Mouse (Mus musculus): ENCODE results near the gene Cck. TPM values are rescaled to one million over a fixed set of nuclear protein-coding genes. Genes with fewer than 3 reads are reported as not detected.
"Not testable (repeated sequence)": the region's sequence is repeated elsewhere in the genome, so short reads cannot be mapped to it uniquely, and the experiment has no call there.

Gene Cck
- total RNA-seq, 2 experiments from 2014 or later, result 667 to 672 TPM

- DNase-seq (ENCODE audit: low spot score in 2 of 2), result no peak
- H3K27ac ChIP-seq, result no peak overlapping the region
- no peak overlapping the region for H3K4me3 ChIP-seq
- no peak for TF ChIP-seq CTCF (conservative IDR thresholded peaks at IDR 0.05)
Measured at GRCm38 (mm10) chr9:121454891-121455290, 40.6 kb downstream of the Cck start.

- H3K27ac ChIP-seq, result peak overlapping the region; percentile 53; the same call in 1 of the 2 replicates
- not testable (repeated sequence) for DNase-seq (ENCODE audit: low spot score in 2 of 2); H3K4me3 ChIP-seq
Measured at GRCm38 (mm10) chr9:121452342-121452942, 43.1 kb downstream of the Cck start.

- DNase-seq (ENCODE audit: low spot score in 2 of 2), result peak; percentile 52 to 55
- Histone ChIP-seq H3K27ac (no peak overlapping the region), H3K4me3 (no peak overlapping the region)
- TF ChIP-seq CTCF (conservative IDR thresholded peaks at IDR 0.05), result no peak
Measured at GRCm38 (mm10) chr9:121446431-121446831, 49.1 kb downstream of the Cck start.

GRCm38 (mm10) chr9:121445364-121445763 is 50.1 kb downstream of the Cck start:
- Histone ChIP-seq H3K27ac (no peak overlapping the region), H3K4me3 (no peak overlapping the region)
- TF ChIP-seq CTCF (conservative IDR thresholded peaks at IDR 0.05), result peak; percentile 81
- peak in 1 of 2 experiments; percentile 40 for DNase-seq (ENCODE audit: low spot score in 2 of 2)

GRCm38 (mm10) chr9:121444367-121444707 is 51.2 kb downstream of the Cck start:
- no peak for TF ChIP-seq CTCF (conservative IDR thresholded peaks at IDR 0.05)
- no peak for DNase-seq (ENCODE audit: low spot score in 2 of 2)
- Histone ChIP-seq H3K27ac (peak overlapping the region; percentile 48; the same call in 1 of the 2 replicates), H3K4me3 (no peak overlapping the region)

- DNase-seq (ENCODE audit: low spot score in 2 of 2), result peak; percentile 27 to 39
- no peak for TF ChIP-seq CTCF (conservative IDR thresholded peaks at IDR 0.05)
- H3K27ac ChIP-seq, result peak overlapping the region; percentile 48; the same call in 1 of the 2 replicates
- H3K4me3 ChIP-seq, result no peak overlapping the region
Measured at GRCm38 (mm10) chr9:121443696-121444366, 51.7 kb downstream of the Cck start.

GRCm38 (mm10) chr9:121442145-121442544 is 53.3 kb downstream of the Cck start:
- DNase-seq (ENCODE audit: low spot score in 2 of 2), result no peak
- TF ChIP-seq CTCF (conservative IDR thresholded peaks at IDR 0.05), result no peak
- H3K4me3 ChIP-seq, result no peak overlapping the region
- H3K27ac ChIP-seq, result no peak overlapping the region

Other genes starting within 250 kb of the Cck start
- 1 to 10 TPM; 9.5 to 9.9 TPM for gene Ulk4, start 218.5 kb downstream of the Cck start, total RNA-seq (2021)
- 100 to 1,000 TPM; 255 to 260 TPM for gene Trak1, start 198.2 kb downstream of the Cck start, total RNA-seq (2021)
- 1 to 10 TPM in 1 of 2 experiments, under 1 TPM in 1; 0.76 to 1.5 TPM for gene Lyzl4, start 146.4 kb upstream of the Cck start, total RNA-seq (2021)
- gene Vipr1, start 147.0 kb upstream of the Cck start, total RNA-seq (2021), result 10 to 100 TPM; 18.7 to 21.2 TPM
- gene Sec22c, start 209.8 kb upstream of the Cck start, total RNA-seq (2021), result 10 to 100 TPM; 27.5 to 32.8 TPM
- gene Ss18l2, start 214.6 kb upstream of the Cck start, total RNA-seq (2021), result 10 to 100 TPM; 71.8 to 78.8 TPM
- 100 to 1,000 TPM; 104 to 127 TPM for gene Nktr, start 223.5 kb upstream of the Cck start, total RNA-seq (2021)